Comparison of ENCODE assay signal across 8 mouse cellular contexts in genomic region chr7:29768980-29769379, GRCm38 (mm10). TPM values are rescaled to one million over a fixed set of nuclear protein-coding genes. Genes with fewer than 3 reads are reported as not detected.
A peak's percentile ranks its signal among the peaks of the same experiment; 100 is the strongest.
DNase-seq lines count a peak whose midpoint lies in the region; ATAC-seq and TF ChIP-seq lines count a peak whose summit lies in the region.
"Had no signal": no experiment of that assay in that cellular context is flagged by ENCODE, and none has a peak within 500 bp of the region (broad histone marks: within the 10 kb centered on the region; RNA-seq: fewer than 3 reads in every experiment).

No protein-coding gene starts in this region.

- H3K27me3 ChIP-seq in lung, embryonic 14.5 days (ENCODE audit: insufficient read depth, low read length): no peaks in the 10 kb centered on the region
- no peaks in the 10 kb centered on the region for H3K27me3 ChIP-seq in embryonic facial prominence, embryonic 15.5 days
- no peaks in the 10 kb centered on the region for H3K27me3 ChIP-seq in limb, embryonic 10.5 days (ENCODE audit: low read depth, poor library complexity, severe bottlenecking)

- peaks cover 5% of the 10 kb centered on the region; the same call in 1 of the 2 replicates for H3K4me1 ChIP-seq in lung, embryonic 14.5 days (ENCODE audit: insufficient read depth)
- H3K4me1 ChIP-seq in embryonic facial prominence, embryonic 15.5 days: peaks cover 21% of the 10 kb centered on the region
- H3K4me1 ChIP-seq in limb, embryonic 10.5 days: peaks cover 12% of the 10 kb centered on the region
- peaks cover 6% of the 10 kb centered on the region; the same call in 1 of the 2 replicates for H3K4me1 ChIP-seq in olfactory bulb, adult 2 months (ENCODE audit: control insufficient read depth, insufficient read depth, low read length)

- 0 out of 2 replicates have a peak overlapping the region, but pooled peaks have one; percentile 89 for H3K27ac ChIP-seq in lung, embryonic 14.5 days (ENCODE audit: low read depth)
- H3K27ac ChIP-seq in embryonic facial prominence, embryonic 15.5 days (replicated peaks): peak overlapping the region; percentile 97; the same call in 1 of the 2 replicates
- peak overlapping the region; percentile 88 for H3K27ac ChIP-seq in limb, embryonic 10.5 days
- H3K27ac ChIP-seq in olfactory bulb, adult 2 months (ENCODE audit: insufficient read depth, low read depth, low read length): no peak overlapping the region

- no peak for TF ChIP-seq CTCF in lung, embryonic 14.5 days (IDR thresholded peaks at IDR 0.05; ENCODE audit: low read depth)
- TF ChIP-seq CTCF in olfactory bulb, adult 2 months (IDR thresholded peaks at IDR 0.05; ENCODE audit: insufficient read depth, low read depth, low read length): no peak

- H3K9ac ChIP-seq in lung, embryonic 14.5 days: peak overlapping the region; percentile 67
- peak overlapping the region; percentile 58 for H3K9ac ChIP-seq in embryonic facial prominence, embryonic 15.5 days

- H3K4me3 ChIP-seq in lung, embryonic 14.5 days (ENCODE audit: low read depth, low read length): peak overlapping the region; percentile 78
- H3K4me3 ChIP-seq in embryonic facial prominence, embryonic 15.5 days (replicated peaks): peak overlapping the region; percentile 67
- H3K4me3 ChIP-seq in limb, embryonic 10.5 days: peak overlapping the region; percentile 78
- peak overlapping the region; percentile 67 for H3K4me3 ChIP-seq in olfactory bulb, adult 2 months (ENCODE audit: insufficient read depth, low read depth, low read length)

- peak overlapping the region; percentile 80 for H3K4me2 ChIP-seq in lung, embryonic 14.5 days
- H3K4me2 ChIP-seq in embryonic facial prominence, embryonic 15.5 days (replicated peaks): peak overlapping the region; percentile 60

- no peak for ATAC-seq in lung, embryonic 14.5 days (ENCODE audit: insufficient read depth)
- ATAC-seq in embryonic facial prominence, embryonic 15.5 days (ENCODE audit: insufficient number of reproducible peaks, low FRiP score, low TSS enrichment, low read depth): no peak

- DNase-seq in lung, embryonic 14.5 days: peak; percentile 24
- no peak for DNase-seq in lung, postnatal 10 days
- no peak for DNase-seq in limb, embryonic 10.5 days (ENCODE audit: low spot score)
- DNase-seq in urinary bladder, postnatal 36 days (ENCODE audit: low spot score in 2 of 2): no peak
- DNase-seq in adrenal gland, adult 18-20 months (ENCODE audit: low spot score in 2 of 2): no peak

- WGBS in lung, embryonic 14.5 days: 4% methylated on average over 10 of the region's 10 CpGs
- WGBS in embryonic facial prominence, embryonic 15.5 days: 6% methylated on average over 10 of the region's 10 CpGs
- 8% methylated on average over 10 of the region's 10 CpGs for WGBS in limb, embryonic 10.5 days
- WGBS in olfactory bulb, adult 2 months: 4% methylated on average over 10 of the region's 10 CpGs

- peaks cover 30% of the 10 kb centered on the region for H3K36me3 ChIP-seq in lung, embryonic 14.5 days (ENCODE audit: insufficient read depth)
- peaks cover 20% of the 10 kb centered on the region for H3K36me3 ChIP-seq in embryonic facial prominence, embryonic 15.5 days
- peaks cover 31% of the 10 kb centered on the region for H3K36me3 ChIP-seq in limb, embryonic 10.5 days

- TF ChIP-seq POLR2A in olfactory bulb, adult 2 months (IDR thresholded peaks at IDR 0.05; ENCODE audit: insufficient read depth, low read depth, low read length): no peak

- H3K9me3 ChIP-seq in lung, embryonic 14.5 days (ENCODE audit: low read depth, low read length): no peaks in the 10 kb centered on the region
- H3K9me3 ChIP-seq in embryonic facial prominence, embryonic 15.5 days (replicated peaks): no peaks in the 10 kb centered on the region
- H3K9me3 ChIP-seq in limb, embryonic 10.5 days (replicated peaks): no peaks in the 10 kb centered on the region

RNA-seq across cellular contexts. Expression of gene Zfp84, which starts 0.6 kb away (rescaled TPM):
- 14.3 and 14.5 TPM in 2 replicates for polyA plus RNA-seq in lung, embryonic 14.5 days (2014; fragmentation: Nextera tagmentation; extraction: Ambion mirVana)
- 13.1 and 14.7 TPM in 2 replicates for polyA plus RNA-seq in embryonic facial prominence, embryonic 15.5 days (2015; fragmentation: Nextera tagmentation; extraction: Ambion mirVana)
- 8.7 and 12.4 TPM in 2 replicates for polyA plus RNA-seq in limb, embryonic 10.5 days (2016; fragmentation: Nextera tagmentation; extraction: Ambion mirVana)
- polyA plus RNA-seq in olfactory bulb, adult 2 months (2012; ENCODE audit: insufficient read depth, insufficient read length, low replicate concordance, missing spikeins): not detected in 2 replicates
- total RNA-seq in adrenal gland, adult 18-20 months (2021): 10 to 100 TPM; 14.8 to 15.2 TPM

RNA-seq across cellular contexts. Expression of gene Zfp30, which starts 14.8 kb away (rescaled TPM):
- polyA plus RNA-seq in lung, embryonic 14.5 days (2014; fragmentation: Nextera tagmentation; extraction: Ambion mirVana): 7.7 and 7.8 TPM in 2 replicates
- 8.9 and 10.5 TPM in 2 replicates for polyA plus RNA-seq in embryonic facial prominence, embryonic 15.5 days (2015; fragmentation: Nextera tagmentation; extraction: Ambion mirVana)
- polyA plus RNA-seq in limb, embryonic 10.5 days (2016; fragmentation: Nextera tagmentation; extraction: Ambion mirVana): 5.2 and 7.1 TPM in 2 replicates
- not detected in 2 replicates for polyA plus RNA-seq in olfactory bulb, adult 2 months (2012; ENCODE audit: insufficient read depth, insufficient read length, low replicate concordance, missing spikeins)
- 1 to 10 TPM; 2.5 to 2.7 TPM for total RNA-seq in adrenal gland, adult 18-20 months (2021)

RNA-seq across cellular contexts. Expression of gene Catsperg2, which starts 42.1 kb away (rescaled TPM):
- polyA plus RNA-seq in lung, embryonic 14.5 days (2014; fragmentation: Nextera tagmentation; extraction: Ambion mirVana): 0.14 and 0.30 TPM in 2 replicates
- polyA plus RNA-seq in embryonic facial prominence, embryonic 15.5 days (2015; fragmentation: Nextera tagmentation; extraction: Ambion mirVana): not detected in 2 replicates
- 0.10 TPM in 1 of 2 replicates, not detected in the other for polyA plus RNA-seq in limb, embryonic 10.5 days (2016; fragmentation: Nextera tagmentation; extraction: Ambion mirVana)
- polyA plus RNA-seq in olfactory bulb, adult 2 months (2012; ENCODE audit: insufficient read depth, insufficient read length, low replicate concordance, missing spikeins): not detected in 2 replicates
- not detected for total RNA-seq in adrenal gland, adult 18-20 months (2021)
- total RNA-seq: adrenal gland, postnatal 25 days had no signal

RNA-seq across cellular contexts. Expression of gene Zfp790, which starts 46.9 kb away (rescaled TPM):
- polyA plus RNA-seq in lung, embryonic 14.5 days (2014; fragmentation: Nextera tagmentation; extraction: Ambion mirVana): 13.5 and 14.0 TPM in 2 replicates
- polyA plus RNA-seq in embryonic facial prominence, embryonic 15.5 days (2015; fragmentation: Nextera tagmentation; extraction: Ambion mirVana): 14.1 and 14.6 TPM in 2 replicates
- polyA plus RNA-seq in limb, embryonic 10.5 days (2016; fragmentation: Nextera tagmentation; extraction: Ambion mirVana): 15.2 and 16.7 TPM in 2 replicates
- polyA plus RNA-seq in olfactory bulb, adult 2 months (2012; ENCODE audit: insufficient read depth, insufficient read length, low replicate concordance, missing spikeins): not detected in 2 replicates
- total RNA-seq in adrenal gland, adult 18-20 months (2021): 10 to 100 TPM; 15.2 to 19.0 TPM
